Mouse (Mus musculus) intestine, postnatal 0 days (tissue): ENCODE measurements at regions not wholly inside any gene's neighbourhood (a gene's known extent, or its start where the extent isn't known, plus 50 kb on each side); places are given as distances from the start of the nearest gene placed in this dataset.

Source experiments
- ATAC-seq: fragments of 200-750 bp; cut with Nextera tagmentation; 2 replicates; pipeline ENCODE4 v1.8.0; 2017; ENCODE audit warnings: mild to moderate bottlenecking, moderate TSS enrichment, moderate library complexity
- H3K27ac ChIP-seq: fragments of 300-500 bp; sonication (generic); 2 replicates; pipeline ENCODE4 v1.5.1; 2014; ENCODE audit warnings: mild to moderate bottlenecking, low read depth, low read length, moderate library complexity
- H3K27me3 ChIP-seq: fragments of 300-500 bp; sonication (generic); replicated peaks from 2 replicates; pipeline ENCODE4 v1.6.1; 2014; ENCODE audit warnings: low read length, mixed read lengths; ENCODE audit not compliant: control insufficient read depth, insufficient read depth
- H3K36me3 ChIP-seq: fragments of 300-500 bp; sonication (generic); 2 replicates; pipeline ENCODE4 v1.6.1; 2014; ENCODE audit warnings: mild to moderate bottlenecking, moderate library complexity; ENCODE audit not compliant: control insufficient read depth, insufficient read depth
- H3K4me1 ChIP-seq: fragments of 300-500 bp; sonication (generic); replicated peaks from 2 replicates; pipeline ENCODE4 v1.6.1; 2014; ENCODE audit warnings: antibody characterized with exemption, low read length, mixed read lengths; ENCODE audit not compliant: control insufficient read depth, insufficient read depth
- H3K4me2 ChIP-seq: fragments of 300-500 bp; sonication (generic); replicated peaks from 2 replicates; pipeline ENCODE4 v1.6.1; 2014; ENCODE audit warnings: low read depth, mild to moderate bottlenecking, moderate library complexity
- H3K4me3 ChIP-seq: fragments of 300-500 bp; sonication (generic); 2 replicates; pipeline ENCODE4 v1.5.1; 2014; ENCODE audit warnings: low read depth, low read length
- H3K9ac ChIP-seq: fragments of 300-500 bp; sonication (generic); 2 replicates; pipeline ENCODE4 v1.6.1; 2014; ENCODE audit warnings: mild to moderate bottlenecking, low read depth, low read length
- H3K9me3 ChIP-seq: fragments of 300-500 bp; sonication (generic); 2 replicates; pipeline ENCODE4 v1.6.1; 2016; ENCODE audit warnings: mixed run types; ENCODE audit not compliant: control insufficient read depth
- CTCF ChIP-seq: sonication (generic); IDR thresholded peaks from 2 replicates; pipeline ENCODE4 v1.5.1; 2016; ENCODE audit warnings: low read depth, mild to moderate bottlenecking, control low read depth, antibody characterized with exemption, moderate library complexity
- WGBS: fragments of 180-500 bp; shearing (Covaris S2); extraction: QIAGEN DNeasy Blood & Tissue Kit; methylation state at CpG from one replicate; pipeline ENCODE4 v1.1.7; 2014; 5-methylcytosine and 5-hydroxymethylcytosine counted together

GRCm38 (mm10) chr7:117911062-117911461, 204.9 kb downstream of the Rps15a start:
- no peak for ATAC-seq
- no peaks in the 10 kb centered on the region for H3K4me1 ChIP-seq
- no peak for TF ChIP-seq CTCF
- H3K27me3 ChIP-seq, result no peaks in the 10 kb centered on the region
- H3K9ac ChIP-seq, result no peak overlapping the region
- no peak overlapping the region for H3K4me3 ChIP-seq
- no peaks in the 10 kb centered on the region for H3K9me3 ChIP-seq
- WGBS, result 84% methylated on average over 3 of the region's 3 CpGs
- no peaks in the 10 kb centered on the region for H3K36me3 ChIP-seq
- H3K4me2 ChIP-seq, result no peak overlapping the region
- H3K27ac ChIP-seq, result no peak overlapping the region

DNA sequence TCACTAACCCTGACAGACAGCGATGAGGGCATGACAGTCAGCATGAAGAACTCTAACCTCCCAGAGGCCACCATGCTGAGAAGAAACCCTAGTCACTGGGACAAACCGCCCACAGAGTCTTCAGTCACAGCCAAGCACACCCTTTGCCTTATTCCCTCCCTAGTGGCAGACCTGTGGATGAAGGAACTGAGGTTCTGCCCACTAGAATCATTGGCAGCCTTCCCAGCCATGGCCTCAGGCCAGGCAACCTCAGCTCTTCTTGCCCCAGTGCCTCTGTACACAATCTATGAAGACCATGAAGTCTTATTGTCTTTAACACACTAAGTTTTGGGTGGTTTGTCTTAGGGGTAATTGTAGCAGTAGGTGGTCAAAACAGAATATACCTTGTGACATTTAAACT, 219.5 kb downstream of the Rps15a start:
- 83% methylated on average over 2 of the region's 2 CpGs for WGBS
- no peaks in the 10 kb centered on the region for H3K27me3 ChIP-seq
- ATAC-seq, result no peak
- no peak overlapping the region for H3K27ac ChIP-seq
- no peaks in the 10 kb centered on the region for H3K36me3 ChIP-seq
- no peak overlapping the region for H3K4me3 ChIP-seq
- no peaks in the 10 kb centered on the region for H3K9me3 ChIP-seq
- no peak for TF ChIP-seq CTCF
- H3K9ac ChIP-seq, result no peak overlapping the region
- no peaks in the 10 kb centered on the region for H3K4me1 ChIP-seq
- no peak overlapping the region for H3K4me2 ChIP-seq

- no peak for ATAC-seq
- no peak for TF ChIP-seq CTCF
- H3K9ac ChIP-seq, result no peak overlapping the region
- H3K4me2 ChIP-seq, result no peak overlapping the region
- no peaks in the 10 kb centered on the region for H3K27me3 ChIP-seq
- H3K4me3 ChIP-seq, result no peak overlapping the region
- 69% methylated on average over 6 of the region's 6 CpGs for WGBS
- H3K9me3 ChIP-seq, result no peaks in the 10 kb centered on the region
- H3K36me3 ChIP-seq, result no peaks in the 10 kb centered on the region
- no peak overlapping the region for H3K27ac ChIP-seq
- no peaks in the 10 kb centered on the region for H3K4me1 ChIP-seq
These were observed 228.7 kb downstream of the Rps15a start for GRCm38 (mm10) chr7:117887288-117887687.

- ATAC-seq, result no peak
- Histone ChIP-seq H3K4me3 (no peak overlapping the region), H3K9ac (no peak overlapping the region), H3K27ac (no peak overlapping the region), H3K4me1 (no peaks in the 10 kb centered on the region), H3K36me3 (no peaks in the 10 kb centered on the region), H3K27me3 (no peaks in the 10 kb centered on the region), H3K4me2 (0 out of 2 replicates have a peak overlapping the region, but pooled peaks have one; percentile 4), H3K9me3 (no peaks in the 10 kb centered on the region)
- peak; percentile 81 for TF ChIP-seq CTCF
- 7% methylated on average over 13 of the region's 13 CpGs for WGBS
These were observed 233.2 kb downstream of the Rps15a start for GRCm38 (mm10) chr7:117882803-117883202.

- no peak overlapping the region for H3K4me2 ChIP-seq
- H3K27me3 ChIP-seq, result no peaks in the 10 kb centered on the region
These were observed 237.1 kb downstream of the Rps15a start for GRCm38 (mm10) chr7:117878903-117879302.

GRCm38 (mm10) chr7:117875241-117875640, 240.7 kb downstream of the Rps15a start:
- ATAC-seq, result no peak
- WGBS, result 89% methylated on average over 2 of the region's 2 CpGs
- TF ChIP-seq CTCF, result no peak

More at GRCm38 (mm10) chr7:117878903-117879302, 237.1 kb downstream of the Rps15a start:
- H3K4me3 ChIP-seq, result no peak overlapping the region
- no peaks in the 10 kb centered on the region for H3K4me1 ChIP-seq
- no peak for TF ChIP-seq CTCF
- 68% methylated on average over 7 of the region's 7 CpGs for WGBS
- no peaks in the 10 kb centered on the region for H3K36me3 ChIP-seq
- H3K27ac ChIP-seq, result no peak overlapping the region
- ATAC-seq, result no peak
- no peaks in the 10 kb centered on the region for H3K9me3 ChIP-seq
- no peak overlapping the region for H3K9ac ChIP-seq

DNA sequence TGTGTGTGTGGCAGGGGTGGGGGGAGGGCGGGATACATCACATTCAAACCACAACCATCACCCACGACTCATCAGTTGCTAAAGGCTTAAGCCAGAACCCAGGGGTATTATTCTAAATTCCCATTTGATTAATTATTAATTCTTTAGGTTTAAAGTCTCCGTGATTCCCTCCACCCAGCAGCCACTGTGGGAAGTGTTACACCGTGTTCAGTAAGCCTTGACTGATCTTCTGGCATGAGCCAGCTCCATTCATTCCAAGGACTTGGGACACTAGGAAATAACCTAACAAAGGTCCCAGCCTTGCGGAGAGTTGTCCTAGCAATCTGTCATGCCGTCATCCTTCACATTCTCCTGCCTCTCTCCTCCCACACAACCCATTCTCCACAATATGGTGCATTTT, 256.6 kb downstream of the Rps15a start:
- Histone ChIP-seq H3K4me3 (no peak overlapping the region), H3K27me3 (no peaks in the 10 kb centered on the region), H3K9me3 (no peaks in the 10 kb centered on the region), H3K36me3 (no peaks in the 10 kb centered on the region), H3K4me2 (no peak overlapping the region), H3K27ac (no peak overlapping the region), H3K9ac (no peak overlapping the region), H3K4me1 (no peaks in the 10 kb centered on the region)
- ATAC-seq, result no peak
- TF ChIP-seq CTCF, result no peak
- WGBS, result 53% methylated on average over 6 of the region's 6 CpGs

More at GRCm38 (mm10) chr7:117875241-117875640, 240.7 kb downstream of the Rps15a start:
- no peaks in the 10 kb centered on the region for H3K36me3 ChIP-seq
- H3K9ac ChIP-seq, result no peak overlapping the region
- H3K4me1 ChIP-seq, result no peaks in the 10 kb centered on the region
- no peaks in the 10 kb centered on the region for H3K27me3 ChIP-seq
- H3K27ac ChIP-seq, result no peak overlapping the region
- H3K9me3 ChIP-seq, result no peaks in the 10 kb centered on the region
- no peak overlapping the region for H3K4me2 ChIP-seq
- no peak overlapping the region for H3K4me3 ChIP-seq
